Mouse (Mus musculus) retina, adult 2 months (tissue): ENCODE measurements around the gene Rpf2.
A peak's percentile ranks its signal among the peaks of the same experiment; 100 is the strongest.

ENCODE experiments used
- DNase-seq: peaks from one replicate; pipeline ENCODE4 v3.0.0-alpha.2; 2012; ENCODE audit warnings: low read depth, low spot score

Rpf2 gene

DNA sequence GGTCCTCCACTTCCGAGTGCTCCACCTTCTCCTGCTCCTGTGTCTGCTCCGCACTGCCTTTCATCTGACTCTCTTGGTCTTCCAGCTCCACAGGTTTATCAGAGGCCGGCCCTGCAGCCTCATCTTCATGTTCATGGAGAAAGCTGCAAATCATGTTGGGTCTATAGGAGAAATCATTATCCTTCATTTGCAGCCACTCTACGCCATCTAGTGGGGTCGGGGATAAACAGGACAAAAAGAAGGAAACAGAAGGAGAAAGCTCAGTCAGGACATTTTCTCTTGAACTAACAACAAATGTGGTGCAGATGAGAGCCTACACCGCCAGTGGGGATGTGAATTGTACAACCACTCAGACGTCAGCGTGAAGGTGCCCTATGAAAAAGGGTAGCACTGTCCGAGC is 2.8 kb upstream of the Rpf2 start:
- no peak for DNase-seq

DNA sequence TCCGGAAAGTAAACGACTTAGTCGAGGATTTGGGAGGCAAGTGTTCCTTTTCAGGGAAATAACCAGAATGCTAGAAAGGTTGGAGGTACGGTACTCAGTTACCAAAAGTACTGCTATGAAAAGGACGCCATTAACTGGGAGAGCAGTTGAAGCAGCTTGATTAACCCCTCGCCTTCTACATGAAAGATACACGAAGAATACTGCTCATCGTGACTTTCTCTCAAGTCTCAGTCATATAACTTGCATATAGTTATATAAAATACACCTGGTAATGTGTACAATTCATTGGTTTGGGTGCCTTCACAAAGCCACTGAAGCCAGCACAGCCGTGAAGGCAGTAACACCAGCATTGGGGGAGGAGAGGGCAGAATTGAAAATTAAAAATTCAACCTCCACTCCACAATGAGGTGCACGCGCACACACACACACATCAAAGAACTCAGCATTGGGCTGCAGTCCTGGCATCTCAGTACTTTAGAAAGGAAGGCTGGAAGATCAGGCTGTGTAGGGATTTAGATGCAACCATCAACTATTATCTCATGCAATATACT is 405 bp upstream of the Rpf2 start:
- DNase-seq: no peak

DNA sequence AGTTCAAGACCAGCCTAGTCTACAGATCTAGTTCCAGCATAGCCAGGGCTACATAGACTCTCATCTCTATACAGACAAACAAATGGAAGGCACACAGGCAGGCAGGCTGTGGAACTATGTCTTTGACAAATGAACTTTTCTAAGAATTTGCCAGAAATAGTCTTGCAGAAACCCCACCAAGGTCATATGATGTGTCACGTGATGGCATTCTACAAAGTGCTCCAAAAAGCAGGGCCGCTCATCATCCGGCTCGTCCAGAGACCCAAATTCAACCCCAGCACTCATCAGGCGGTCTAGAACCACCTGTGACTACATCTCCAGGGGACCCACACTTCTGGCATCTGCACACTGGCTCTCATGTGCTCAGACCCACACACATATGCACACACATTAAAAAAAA is 9.0 kb downstream of the Rpf2 start:
- DNase-seq: no peak

DNA sequence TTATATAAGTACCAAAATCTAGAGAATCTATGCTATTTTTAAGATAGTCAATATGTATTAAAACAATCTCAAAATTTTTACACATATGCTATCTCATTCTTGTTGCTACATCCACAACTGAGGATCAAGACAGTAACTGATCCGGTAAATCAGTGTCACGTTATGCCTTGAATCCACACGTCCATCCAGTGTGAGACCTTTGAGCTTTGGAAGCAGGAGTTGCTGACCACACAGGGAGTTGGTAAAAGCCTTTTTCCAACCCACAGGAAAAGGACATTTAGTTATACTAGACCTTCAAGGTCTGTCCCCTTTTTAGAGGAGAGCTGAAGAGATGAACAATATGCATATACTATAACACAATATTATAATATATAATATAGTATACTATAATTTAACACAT is 13.6 kb downstream of the Rpf2 start:
- DNase-seq: no peak

DNA sequence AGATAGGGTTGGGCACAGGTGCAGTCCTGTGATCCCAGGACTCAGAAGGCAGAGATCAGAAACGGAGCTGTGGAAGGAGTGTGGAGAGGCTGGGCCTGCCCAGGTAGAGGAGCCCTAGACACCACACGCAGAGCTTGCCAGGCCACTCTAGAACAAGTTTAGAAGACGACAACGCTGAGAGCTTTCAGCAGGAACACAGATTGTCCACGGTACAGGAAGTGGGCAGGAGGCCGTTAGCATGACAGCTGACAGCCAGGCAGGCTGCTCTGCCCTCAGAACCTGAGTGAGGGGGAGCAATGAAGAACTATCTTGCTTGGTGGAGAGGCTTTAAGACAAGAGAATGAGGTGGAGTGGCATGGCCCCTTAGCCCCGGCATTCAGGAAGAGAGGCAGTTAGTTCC is 14.4 kb downstream of the Rpf2 start:
- DNase-seq: no peak

DNA sequence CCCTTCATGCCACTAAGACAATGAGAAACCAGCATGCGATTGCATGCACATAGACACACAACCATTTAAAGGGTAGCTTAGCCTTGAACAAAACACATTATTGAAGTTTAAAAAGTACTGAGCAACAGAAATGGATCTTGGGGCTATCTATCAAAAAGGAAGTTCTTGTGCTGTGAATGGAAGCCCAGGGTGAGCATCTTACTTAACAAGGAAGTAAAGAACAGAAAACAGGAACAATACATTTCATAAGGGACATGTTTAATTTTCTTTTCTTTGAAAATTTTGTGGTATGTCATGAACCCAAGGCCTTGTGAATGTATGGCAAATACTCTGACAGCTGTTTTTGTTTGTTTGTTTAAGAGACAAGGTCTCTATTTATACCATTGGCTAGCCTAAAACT is 17.1 kb downstream of the Rpf2 start:
- DNase-seq: no peak

DNA sequence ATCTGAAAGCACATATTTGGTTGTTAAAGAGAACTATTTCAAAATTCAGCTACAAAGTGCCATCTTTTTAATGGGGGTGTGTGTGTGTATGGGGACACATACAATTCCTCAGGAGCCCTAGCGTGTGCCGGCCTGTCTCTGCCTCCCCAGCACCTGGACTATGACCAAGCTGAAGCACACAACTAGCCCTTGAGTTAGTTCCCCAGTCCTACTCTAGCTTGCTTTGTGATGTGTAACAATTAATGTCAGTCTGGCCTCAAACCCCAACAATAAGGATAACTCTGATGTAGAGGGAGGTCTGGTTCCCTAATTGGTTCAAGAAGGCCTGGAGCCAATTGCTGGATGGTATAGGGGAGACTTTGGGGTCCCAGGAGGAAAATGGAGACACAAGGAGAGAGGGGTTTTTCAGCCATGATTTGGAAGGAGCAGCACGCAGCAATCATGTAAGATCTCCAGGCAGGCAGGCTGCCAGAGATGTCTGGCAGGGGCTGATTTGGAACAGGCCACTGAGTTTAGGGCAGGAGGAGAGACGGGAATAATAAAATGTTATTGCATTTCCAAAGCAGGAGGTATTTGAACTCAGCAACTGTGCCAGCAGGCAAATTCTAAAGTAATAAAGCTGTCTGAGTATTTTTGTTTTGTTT is 19.1 kb downstream of the Rpf2 start:
- DNase-seq: no peak

DNA sequence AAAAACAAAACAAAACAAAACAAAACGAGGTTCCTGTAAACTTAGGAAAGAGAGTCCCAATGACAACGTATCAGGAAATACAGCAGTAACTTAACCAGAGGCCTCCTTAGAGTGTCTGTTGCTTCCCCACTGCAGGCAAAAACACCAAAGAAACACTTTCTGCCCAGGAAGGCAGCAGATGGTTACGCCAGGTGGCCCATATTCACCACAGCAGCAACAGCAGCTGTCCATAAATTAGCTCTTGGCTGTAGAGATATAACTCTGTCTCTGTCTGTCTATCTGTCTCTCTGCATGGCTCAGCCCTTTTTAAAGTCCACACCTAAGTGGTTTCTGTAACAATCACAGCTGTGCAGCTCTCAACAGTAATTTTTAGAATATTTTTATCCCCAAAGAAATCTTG is 28.0 kb downstream of the Rpf2 start:
- DNase-seq: no peak

DNA sequence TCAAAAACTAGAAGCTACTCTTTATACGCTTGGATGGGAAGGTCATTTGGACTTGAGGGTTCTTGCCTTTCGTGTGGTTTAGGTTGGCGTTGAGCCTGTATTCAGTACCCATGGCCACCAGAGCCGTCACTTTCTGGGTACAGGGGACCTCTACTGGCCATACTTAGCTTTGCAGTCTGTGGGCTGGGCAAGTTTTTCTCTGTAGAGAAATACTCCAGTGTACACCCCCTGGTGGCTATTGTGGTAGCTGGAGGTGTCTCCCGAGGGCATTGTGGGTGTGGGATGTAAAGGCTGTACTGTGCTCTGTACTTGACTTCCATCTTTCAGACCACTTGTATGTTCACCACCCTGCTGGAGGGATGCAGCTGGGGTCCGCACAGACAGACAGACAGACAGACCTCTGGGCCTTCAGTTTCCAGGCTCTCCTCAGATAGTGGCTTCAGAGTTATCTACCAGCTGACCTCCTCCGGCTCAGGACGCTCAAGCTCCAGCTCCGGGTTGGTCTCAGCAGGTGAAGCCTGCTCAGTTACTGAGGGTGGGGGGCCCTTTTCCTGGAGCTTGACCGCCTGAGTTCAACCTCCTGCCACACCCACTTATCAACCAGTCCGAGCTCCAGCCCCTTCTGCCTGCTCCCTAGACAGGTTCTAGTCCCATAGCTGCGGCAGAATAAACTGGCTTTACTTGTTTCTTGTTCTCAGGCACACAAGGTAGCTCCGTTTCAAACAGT is 34.2 kb downstream of the Rpf2 start:
- DNase-seq: peak; percentile 50

DNA sequence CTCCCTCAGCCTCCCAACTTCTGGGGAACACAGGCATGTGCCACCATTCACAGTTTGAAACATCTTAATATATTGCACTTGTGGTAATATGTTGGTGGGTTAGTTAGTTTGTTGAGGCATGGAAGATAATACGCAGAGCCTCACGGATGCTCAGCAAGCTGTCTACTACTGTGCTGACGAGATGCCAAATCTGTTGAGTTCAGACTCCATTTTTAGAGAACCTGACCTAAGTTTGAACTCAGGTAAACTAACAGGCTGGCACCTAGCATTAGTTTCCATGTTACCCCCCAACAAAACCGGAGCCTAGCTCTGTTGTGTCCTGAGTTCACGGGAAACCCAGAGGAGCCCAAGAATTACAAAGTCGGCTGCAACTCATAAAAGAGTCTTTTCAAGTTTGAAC is 51.8 kb downstream of the Rpf2 start:
- no peak for DNase-seq

DNA sequence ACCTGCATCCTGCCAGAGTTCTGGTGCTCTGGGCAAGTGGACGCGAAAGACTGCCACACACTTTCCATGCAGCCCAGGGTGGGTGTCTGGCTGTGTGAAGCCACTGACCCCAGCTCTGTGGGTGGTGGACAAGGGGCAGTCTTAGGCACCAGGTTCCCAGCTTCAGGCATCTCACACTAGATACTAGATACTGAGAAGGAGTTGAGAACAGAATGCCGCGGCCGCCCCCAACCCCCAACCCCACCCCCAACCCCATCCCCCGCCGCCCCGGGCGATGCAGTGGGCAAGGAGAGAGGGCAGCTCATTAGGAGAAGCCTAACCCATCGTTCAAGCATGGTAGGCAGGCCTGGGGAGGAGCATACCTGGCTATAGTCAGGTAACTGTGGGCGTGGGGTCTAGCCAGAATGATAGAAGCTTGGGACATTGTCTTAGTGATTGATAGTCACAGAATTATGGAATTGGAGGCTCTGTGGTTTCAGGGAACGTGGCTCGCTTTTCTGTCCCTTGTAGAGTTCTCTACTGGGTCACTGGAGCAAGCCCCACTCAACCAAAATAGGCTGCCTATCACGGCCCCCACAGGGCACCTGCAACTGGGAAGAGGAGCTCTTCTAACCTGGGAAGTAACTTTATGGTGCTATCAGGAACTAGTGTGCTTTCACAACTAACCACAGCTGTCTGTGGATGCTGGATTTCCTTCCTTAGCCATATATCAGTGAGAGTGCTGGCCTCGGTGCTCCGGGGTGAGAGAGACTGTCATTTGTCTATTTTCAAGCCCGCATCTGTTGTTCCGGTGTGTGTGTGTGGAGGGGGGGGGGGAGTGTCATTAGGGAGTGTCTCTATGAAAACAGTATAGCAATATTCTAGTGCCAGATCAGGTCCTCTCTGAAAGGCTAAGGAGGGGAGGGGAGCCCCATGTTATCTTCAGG is 54.6 kb downstream of the Rpf2 start:
- no peak for DNase-seq

DNA sequence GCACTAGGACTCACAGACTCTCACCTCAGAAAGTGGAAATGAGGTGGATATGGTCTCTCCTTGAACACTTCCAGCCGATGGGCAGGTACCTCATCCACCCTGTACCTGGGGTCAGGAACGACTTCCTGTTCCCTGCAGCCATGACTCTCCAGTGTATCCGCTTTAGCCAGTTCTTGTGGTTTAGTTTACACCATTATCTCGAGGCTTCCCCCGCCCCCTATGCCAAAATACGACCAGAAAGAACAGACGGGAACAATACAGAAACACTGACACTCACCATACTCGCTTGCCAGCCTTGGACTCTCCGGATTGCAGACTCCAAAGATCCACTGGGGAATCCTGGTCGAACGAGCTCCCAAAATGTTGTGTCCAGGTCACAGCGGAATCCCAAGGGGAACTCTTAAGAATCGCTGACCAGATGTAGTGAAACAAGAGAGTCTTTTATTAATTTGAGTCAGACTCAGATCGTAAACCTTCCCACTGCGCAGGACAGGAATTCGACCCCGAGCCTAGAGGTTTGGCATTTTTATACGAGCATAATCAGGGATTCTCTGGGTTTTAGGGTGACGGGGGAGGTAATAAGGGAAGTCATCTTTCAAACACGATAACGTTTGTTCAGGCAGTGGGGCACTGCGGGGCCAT is 55.4 kb downstream of the Rpf2 start:
- DNase-seq: no peak

DNA sequence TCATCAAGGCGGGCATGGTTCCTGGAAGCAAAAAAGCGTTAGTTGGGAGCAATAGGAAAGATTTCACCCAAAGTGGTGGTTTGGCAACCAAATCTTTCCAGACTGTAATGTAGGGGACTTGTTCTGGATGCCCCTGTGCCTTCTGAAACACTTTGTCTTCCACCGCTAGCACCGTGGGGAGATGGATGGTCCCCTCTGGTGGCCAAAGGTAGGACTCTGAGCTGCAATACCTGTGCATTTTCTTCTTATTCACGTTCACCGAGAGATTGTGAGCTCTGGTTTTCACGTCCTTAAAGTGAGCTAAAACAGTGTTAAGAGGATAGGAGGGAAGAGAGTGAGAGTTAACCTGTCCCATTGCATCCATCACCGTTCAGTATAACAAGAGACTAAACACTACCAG is 56.0 kb downstream of the Rpf2 start:
- no peak for DNase-seq

DNA sequence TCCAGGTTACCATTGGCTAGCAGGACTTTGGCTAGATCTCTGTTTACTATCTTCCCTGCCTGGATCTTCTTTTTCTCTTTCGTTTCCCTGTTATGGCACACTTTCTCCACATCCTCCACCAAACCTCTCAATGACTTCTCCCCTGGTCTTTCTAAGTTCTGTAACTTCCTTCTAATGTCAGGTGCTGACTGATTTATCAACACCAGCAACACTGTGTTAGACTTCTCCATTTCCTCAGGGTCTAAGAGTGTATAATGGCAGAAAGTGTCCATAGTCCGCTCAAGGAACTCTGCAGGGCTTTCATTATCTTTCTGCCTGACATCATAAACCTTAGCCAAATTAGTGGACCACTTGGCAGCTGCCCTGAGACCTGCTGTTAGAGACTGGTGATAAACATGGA is 57.1 kb downstream of the Rpf2 start:
- DNase-seq: no peak

DNA sequence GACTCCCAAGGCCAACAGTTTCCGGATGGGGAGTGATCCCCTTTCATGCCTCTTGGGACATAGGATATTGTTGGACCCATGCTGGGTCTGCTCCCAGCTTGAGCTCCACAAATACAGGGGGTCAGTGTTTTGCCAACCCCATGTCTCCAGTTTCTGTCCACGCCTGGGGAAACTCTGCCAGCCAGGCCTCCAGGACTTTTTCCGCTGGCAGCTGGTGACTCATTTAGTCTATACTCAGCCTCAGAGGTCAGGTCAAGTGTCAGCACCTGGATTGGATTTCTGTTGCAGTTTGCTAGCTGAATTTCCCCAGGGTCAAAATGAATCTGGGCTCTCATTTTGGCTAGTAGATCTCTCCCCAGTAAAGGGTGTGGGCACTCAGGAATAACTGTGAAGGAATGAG is 58.0 kb downstream of the Rpf2 start:
- no peak for DNase-seq

DNA sequence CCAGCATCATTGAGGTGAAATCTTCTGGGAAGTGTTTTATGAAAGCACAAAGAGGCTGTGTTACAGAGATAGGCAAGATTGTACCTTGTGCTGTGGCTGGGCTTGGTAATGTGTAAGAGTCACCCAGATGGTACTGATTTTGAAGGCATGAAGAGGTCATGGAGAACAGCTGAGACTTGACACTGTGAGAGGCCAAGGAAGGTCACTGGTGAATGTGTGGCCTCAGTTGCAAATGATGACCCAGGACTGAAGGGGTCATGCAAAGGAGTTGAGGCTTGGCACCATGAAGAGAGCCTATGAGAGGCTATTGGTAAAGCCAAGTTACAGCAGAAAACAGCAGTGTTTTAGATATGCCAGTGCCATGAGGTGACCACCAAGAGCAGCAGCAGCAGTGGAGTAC is 60.9 kb downstream of the Rpf2 start:
- no peak for DNase-seq

DNA sequence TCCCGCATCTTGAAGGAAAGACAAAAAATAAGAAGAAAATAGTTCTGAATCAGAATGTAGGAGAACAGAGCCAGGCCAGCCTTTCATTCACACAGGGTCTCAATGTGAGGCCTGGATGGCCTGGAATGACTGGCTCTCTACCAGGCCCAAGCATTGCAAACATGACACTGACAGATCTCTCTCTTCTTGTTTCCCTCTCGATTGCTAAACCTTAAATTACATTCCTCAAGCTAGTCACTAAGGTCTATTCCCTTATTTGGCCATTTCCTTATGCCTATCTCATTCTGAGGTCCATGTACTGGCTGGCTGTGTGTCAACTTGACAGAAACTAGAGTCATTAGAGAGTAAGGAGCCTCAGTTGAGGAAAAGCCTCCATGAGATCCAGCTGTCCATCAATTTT is 66.8 kb downstream of the Rpf2 start:
- no peak for DNase-seq

DNA sequence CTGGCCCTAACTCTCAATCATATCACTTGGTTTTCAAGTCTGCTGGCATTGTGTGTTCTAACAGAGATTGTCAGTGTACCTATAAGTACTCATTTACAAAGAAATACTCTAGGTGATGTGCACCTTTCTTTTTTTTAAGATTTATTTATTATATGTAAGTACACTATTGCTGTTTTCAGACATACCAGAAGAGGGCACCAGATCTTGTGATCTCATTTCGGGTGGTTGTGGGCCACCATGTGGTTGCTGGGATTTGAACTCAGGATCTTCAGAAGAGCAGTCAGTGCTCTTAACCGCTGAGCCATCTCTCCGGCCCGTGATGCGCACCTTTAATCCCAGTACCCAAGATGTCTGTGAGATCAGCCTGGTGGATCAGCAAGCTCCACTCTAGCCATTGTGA is 67.7 kb downstream of the Rpf2 start:
- DNase-seq: no peak

DNA sequence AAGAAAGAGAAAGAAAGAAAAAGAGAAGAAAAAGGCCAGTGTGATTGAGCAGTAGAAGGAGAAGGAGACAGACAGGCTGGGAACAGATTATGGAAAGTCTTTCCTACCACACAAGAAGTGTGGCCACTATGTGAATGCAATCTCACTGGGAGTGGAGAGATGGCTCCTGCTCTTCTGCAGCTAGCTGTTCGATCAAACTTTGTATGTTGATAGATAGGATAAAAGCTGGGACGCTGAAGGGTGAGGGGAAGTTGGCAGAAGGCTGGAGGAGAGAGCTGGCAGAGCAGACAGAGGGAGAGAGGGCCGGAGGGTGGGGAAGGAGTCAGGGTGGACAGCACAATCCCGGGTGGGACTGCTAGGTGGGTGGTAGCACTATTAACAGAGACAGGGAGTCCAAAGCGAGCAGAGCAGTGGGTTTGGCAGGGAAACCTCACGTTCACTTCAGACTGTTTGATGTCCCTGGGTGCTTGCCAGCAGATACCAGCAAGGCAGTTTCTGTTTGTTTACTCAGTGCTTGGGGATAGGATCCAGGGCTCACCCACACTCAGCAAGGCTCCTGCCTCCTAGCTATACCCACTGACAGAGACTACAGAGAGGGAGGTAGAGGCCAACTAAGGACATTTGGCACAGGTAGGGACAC is 69.4 kb downstream of the Rpf2 start:
- DNase-seq: no peak
